Mouse (Mus musculus): ENCODE results near the gene Lrrc56.

- TF ChIP-seq POLR2A (IDR thresholded peaks at IDR 0.05; ENCODE audit: control insufficient read depth, extremely low read depth, insufficient read depth, low read length, poor library complexity) (no peak), CTCF (IDR thresholded peaks at IDR 0.05; ENCODE audit: borderline replicate concordance, control insufficient read depth, extremely low read depth, insufficient read depth, low read length, poor library complexity) (no peak)
Observed at GRCm38 (mm10) chr7:141213605-141214235, 19.8 kb downstream of the Lrrc56 start, which contains the start of gene Lmntd2.

All from thymus, adult 2 months (tissue).